Mouse (Mus musculus): ENCODE data around the gene Heg1.

DNA sequence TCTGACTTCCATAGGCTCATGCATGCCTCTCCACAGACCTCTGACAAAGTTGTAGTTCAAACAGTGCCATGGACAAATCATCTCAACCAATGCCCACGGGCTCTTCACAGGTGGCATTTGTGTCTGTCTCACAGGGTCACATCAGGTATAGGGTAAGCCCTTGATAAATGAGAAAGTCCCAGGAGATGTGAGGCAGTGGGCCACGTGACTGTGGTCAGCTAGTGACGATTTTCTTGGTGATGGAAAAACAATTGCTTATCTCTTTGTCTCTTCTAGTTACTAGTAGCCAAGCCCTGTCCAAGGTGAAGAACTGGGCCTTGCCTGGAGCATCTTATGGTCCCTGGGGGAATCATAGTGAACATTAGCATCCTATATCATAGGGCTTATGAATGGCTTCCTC lies 112.6 kb downstream of the Heg1 start:
- TF ChIP-seq CTCF (conservative IDR thresholded peaks at IDR 0.05; ENCODE audit: low read length), result no peak
- TF ChIP-seq NANOG (IDR thresholded peaks at IDR 0.05; ENCODE audit: borderline replicate concordance, low read length), result no peak

Measured in E14TG2a.4 (cell line).